Mouse (Mus musculus) liver, adult 2 months (tissue): ENCODE data around the gene Zc3h18.

Experiments
- CTCF ChIP-seq: fragments of 200-500 bp; IDR thresholded peaks from 2 replicates; pipeline ENCODE4 v1.5.1; 2011; ENCODE audit warnings: low read depth, low read length, control low read depth
- POLR2A ChIP-seq: fragments of 200-500 bp; IDR thresholded peaks from 2 replicates; pipeline ENCODE4 v1.6.1; 2011; ENCODE audit warnings: low read length, control low read depth; ENCODE audit not compliant: insufficient read depth; ENCODE audit errors: extremely low read depth

GRCm38 (mm10) chr8:122362967-122363366 lies 13.4 kb upstream of the Zc3h18 start:
- TF ChIP-seq POLR2A: no peak
- no peak for TF ChIP-seq CTCF
